Mouse (Mus musculus) small intestine, adult 2 months (tissue): ENCODE data around the gene Myh9.

Source experiments
- CTCF ChIP-seq: fragments of 200-500 bp; IDR thresholded peaks from 2 replicates; pipeline ENCODE4 v1.5.1; 2012; ENCODE audit warnings: low read depth, mild to moderate bottlenecking, control low read depth, inconsistent platforms, low read length, moderate library complexity, mixed read lengths; ENCODE audit not compliant: insufficient replicate concordance, insufficient read length; ENCODE audit errors: extremely low read depth
- POLR2A ChIP-seq: fragments of 200-500 bp; IDR thresholded peaks from 2 replicates; pipeline ENCODE4 v1.6.1; 2012; ENCODE audit warnings: low read depth, mild to moderate bottlenecking, control low read depth, inconsistent platforms, low read length, moderate library complexity

DNA sequence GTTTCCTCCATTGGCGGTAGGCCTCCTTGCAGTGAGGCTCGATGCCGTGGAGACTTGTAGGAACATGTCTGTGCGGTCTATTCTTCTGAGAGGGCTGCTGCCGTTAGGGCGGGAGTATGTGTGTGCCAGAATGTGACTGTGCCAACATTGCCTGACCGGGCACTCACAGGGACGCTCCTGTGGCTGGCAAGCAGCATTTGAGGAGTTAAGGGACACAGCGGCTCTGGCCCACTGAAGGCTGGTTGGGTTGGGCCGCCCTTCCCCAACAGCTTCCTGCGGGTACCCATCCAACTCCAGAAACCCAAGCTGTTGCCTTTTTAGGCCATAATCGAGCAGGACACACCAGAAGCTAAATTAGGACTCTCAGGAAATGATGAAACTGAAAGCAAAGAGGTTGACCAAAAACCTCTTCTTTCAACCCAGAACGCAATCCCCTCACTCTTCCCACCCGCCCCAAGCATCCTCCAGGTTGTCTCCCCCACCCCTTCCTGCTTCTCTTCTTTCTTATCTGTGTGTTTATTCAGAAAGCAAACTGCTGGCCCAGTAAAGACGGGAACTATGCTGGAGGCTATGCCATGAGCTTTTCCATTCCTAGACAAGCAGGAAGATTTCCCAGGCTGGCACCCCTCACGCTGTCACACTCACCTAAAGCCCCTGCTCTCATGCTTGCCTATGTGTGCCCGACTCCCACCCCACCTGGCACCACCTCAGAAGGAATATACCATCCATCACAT lies 25.9 kb downstream of the Myh9 start:
- TF ChIP-seq CTCF, result no peak
- no peak for TF ChIP-seq POLR2A
